Mouse (Mus musculus): ENCODE data around the gene Mpzl3. TPM values are rescaled to one million over a fixed set of nuclear protein-coding genes. Genes with fewer than 3 reads are reported as not detected.
"Not testable (repeated sequence)": the region's sequence is repeated elsewhere in the genome, so short reads cannot be mapped to it uniquely, and the experiment has no call there.

Gene Mpzl3
- polyA plus RNA-seq, 1 experiment from 2014 or later: 3.5 TPM

DNA sequence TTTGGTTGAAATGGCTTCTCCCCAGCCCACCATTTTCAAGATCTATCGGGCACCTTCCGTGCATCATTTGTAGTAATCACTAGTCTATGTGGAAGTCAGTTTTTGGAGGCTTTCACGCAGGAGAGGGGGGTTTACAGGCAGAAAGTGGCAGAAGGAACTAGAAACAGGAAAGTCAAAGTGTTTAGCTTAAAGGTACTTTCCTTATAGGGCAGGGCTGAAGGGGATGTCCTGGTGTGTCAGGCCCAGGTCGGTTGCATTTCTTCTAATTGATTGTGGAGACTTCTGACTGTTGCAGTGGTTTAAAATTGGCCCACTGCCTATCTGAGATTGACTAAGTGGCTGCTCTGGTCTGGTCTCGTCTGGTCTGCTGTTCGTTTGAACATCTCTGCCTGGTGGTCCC lies 24.6 kb upstream of the Mpzl3 start:
- no peak for DNase-seq (ENCODE audit: low spot score)
- Histone ChIP-seq H3K9me3 (replicated peaks; ENCODE audit: low read length) (no peaks in the 10 kb centered on the region), H3K4me2 (ENCODE audit: low read length) (no peak overlapping the region), H3K4me3 (replicated peaks; ENCODE audit: low read depth, low read length) (no peak overlapping the region), H3K27me3 (ENCODE audit: insufficient read depth, low read length) (no peaks in the 10 kb centered on the region), H3K9ac (ENCODE audit: low read depth, low read length) (no peak overlapping the region), H3K27ac (no peak overlapping the region), H3K4me1 (replicated peaks; ENCODE audit: insufficient read depth, low read length) (no peaks in the 10 kb centered on the region), H3K36me3 (ENCODE audit: insufficient read depth, low read length) (no peaks in the 10 kb centered on the region)
- TF ChIP-seq CTCF (IDR thresholded peaks at IDR 0.05; ENCODE audit: low read depth): no peak
- ATAC-seq (replicated peaks; ENCODE audit: low FRiP score, low read depth): no peak
- 60% methylated on average over 6 of the region's 6 CpGs for WGBS

- no peaks in the 10 kb centered on the region for H3K27me3 ChIP-seq (ENCODE audit: insufficient read depth, low read length)
- ATAC-seq (replicated peaks; ENCODE audit: low FRiP score, low read depth): no peak
- H3K4me2 ChIP-seq (ENCODE audit: low read length): no peak overlapping the region
- H3K9ac ChIP-seq (ENCODE audit: low read depth, low read length): no peak overlapping the region
- no peaks in the 10 kb centered on the region for H3K9me3 ChIP-seq (replicated peaks; ENCODE audit: low read length)
- H3K27ac ChIP-seq: no peak overlapping the region
- H3K36me3 ChIP-seq (ENCODE audit: insufficient read depth, low read length): no peaks in the 10 kb centered on the region
- no peak for DNase-seq (ENCODE audit: low spot score)
- no peak overlapping the region for H3K4me3 ChIP-seq (replicated peaks; ENCODE audit: low read depth, low read length)
- 70% methylated on average over 2 of the region's 2 CpGs for whole genome bisulfite sequencing
- no peak for TF ChIP-seq CTCF (IDR thresholded peaks at IDR 0.05; ENCODE audit: low read depth)
- no peaks in the 10 kb centered on the region for H3K4me1 ChIP-seq (replicated peaks; ENCODE audit: insufficient read depth, low read length)
Observed at GRCm38 (mm10) chr9:45032261-45032660, 22.7 kb upstream of the Mpzl3 start.

DNA sequence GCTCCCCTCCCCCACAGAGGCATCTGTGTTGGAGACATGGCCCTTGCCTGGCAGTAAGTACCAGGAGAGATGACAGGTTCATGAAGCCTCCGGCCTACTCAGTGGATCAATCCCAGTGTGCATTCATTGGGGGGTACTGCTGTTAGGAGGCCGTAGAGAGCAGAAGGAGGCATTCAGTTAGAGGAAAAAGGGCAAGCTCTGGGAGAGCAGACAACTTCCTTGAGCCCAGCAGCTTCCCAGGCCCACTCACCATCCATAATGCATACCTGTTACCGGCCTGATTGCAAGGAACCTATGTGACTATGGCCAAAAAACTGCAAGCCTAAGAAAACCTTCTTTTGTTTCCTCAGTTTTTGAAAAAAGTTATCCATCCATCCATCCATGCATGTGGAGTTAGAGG lies 20.5 kb upstream of the Mpzl3 start:
- H3K4me2 ChIP-seq (ENCODE audit: low read length): no peak overlapping the region
- H3K27me3 ChIP-seq (ENCODE audit: insufficient read depth, low read length): no peaks in the 10 kb centered on the region
- no peak overlapping the region for H3K9ac ChIP-seq (ENCODE audit: low read depth, low read length)
- H3K4me1 ChIP-seq (replicated peaks; ENCODE audit: insufficient read depth, low read length): no peaks in the 10 kb centered on the region
- WGBS: 90% methylated on average over 3 of the region's 3 CpGs
- H3K36me3 ChIP-seq (ENCODE audit: insufficient read depth, low read length): no peaks in the 10 kb centered on the region
- H3K9me3 ChIP-seq (replicated peaks; ENCODE audit: low read length): no peaks in the 10 kb centered on the region
- no peak for TF ChIP-seq CTCF (IDR thresholded peaks at IDR 0.05; ENCODE audit: low read depth)
- no peak for ATAC-seq (replicated peaks; ENCODE audit: low FRiP score, low read depth)
- DNase-seq (ENCODE audit: low spot score): no peak
- no peak overlapping the region for H3K27ac ChIP-seq
- H3K4me3 ChIP-seq (replicated peaks; ENCODE audit: low read depth, low read length): no peak overlapping the region

GRCm38 (mm10) chr9:45037803-45038202 lies 17.2 kb upstream of the Mpzl3 start:
- ATAC-seq (replicated peaks; ENCODE audit: low FRiP score, low read depth); H3K9me3 ChIP-seq (replicated peaks; ENCODE audit: low read length); H3K4me2 ChIP-seq (ENCODE audit: low read length); H3K4me3 ChIP-seq (replicated peaks; ENCODE audit: low read depth, low read length); H3K36me3 ChIP-seq (ENCODE audit: insufficient read depth, low read length); H3K4me1 ChIP-seq (replicated peaks; ENCODE audit: insufficient read depth, low read length); H3K27me3 ChIP-seq (ENCODE audit: insufficient read depth, low read length); DNase-seq (ENCODE audit: low spot score); H3K9ac ChIP-seq (ENCODE audit: low read depth, low read length); H3K27ac ChIP-seq: not testable (repeated sequence)
- WGBS: 86% methylated on average over 1 of the region's 1 CpGs

DNA sequence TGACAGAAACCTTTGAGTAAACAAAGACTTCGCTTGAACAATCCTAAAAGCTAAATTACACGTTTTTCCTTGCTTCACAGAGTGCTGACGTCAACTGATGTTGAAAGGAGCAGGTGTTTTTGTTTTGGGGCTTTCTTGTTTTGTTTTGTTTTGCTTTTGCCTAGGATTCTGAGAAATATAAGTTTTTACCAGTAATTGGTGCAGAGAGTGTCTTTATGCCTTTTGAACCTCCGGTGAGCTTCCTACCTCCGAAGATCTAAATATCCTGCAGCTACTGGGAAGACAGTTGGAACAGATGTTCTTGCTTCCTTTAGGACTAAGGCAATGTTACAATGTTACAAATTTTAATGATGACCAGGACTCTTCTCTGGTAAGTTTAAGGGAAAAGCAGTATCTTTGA lies 15.5 kb upstream of the Mpzl3 start, which contains the start of gene Mpzl2:
Mpzl2 (plus strand) TSS at position 301 of the 400 bp plus-strand sequence.
- 62% methylated on average over 5 of the region's 5 CpGs for WGBS
- ATAC-seq (replicated peaks; ENCODE audit: low FRiP score, low read depth): no peak
- no peaks in the 10 kb centered on the region for H3K27me3 ChIP-seq (ENCODE audit: insufficient read depth, low read length)
- no peak for TF ChIP-seq CTCF (IDR thresholded peaks at IDR 0.05; ENCODE audit: low read depth)
- H3K9ac ChIP-seq (ENCODE audit: low read depth, low read length): 0 out of 2 replicates have a peak within 1 kb of the TSS, but pooled peaks have one; percentile 23
- H3K4me1 ChIP-seq (replicated peaks; ENCODE audit: insufficient read depth, low read length): 0 out of 2 replicates have a peak, but pooled peaks cover 7% of the 10 kb centered on the region
- H3K36me3 ChIP-seq (ENCODE audit: insufficient read depth, low read length): no peaks in the 10 kb centered on the region
- H3K4me2 ChIP-seq (ENCODE audit: low read length): peak within 1 kb of the TSS; percentile 40
- H3K4me3 ChIP-seq (replicated peaks; ENCODE audit: low read depth, low read length): 0 out of 2 replicates have a peak within 1 kb of the TSS, but pooled peaks have one; percentile 1
- peak within 1 kb of the TSS; percentile 51 for H3K27ac ChIP-seq
- DNase-seq (ENCODE audit: low spot score): no peak
- H3K9me3 ChIP-seq (replicated peaks; ENCODE audit: low read length): no peaks in the 10 kb centered on the region

DNA sequence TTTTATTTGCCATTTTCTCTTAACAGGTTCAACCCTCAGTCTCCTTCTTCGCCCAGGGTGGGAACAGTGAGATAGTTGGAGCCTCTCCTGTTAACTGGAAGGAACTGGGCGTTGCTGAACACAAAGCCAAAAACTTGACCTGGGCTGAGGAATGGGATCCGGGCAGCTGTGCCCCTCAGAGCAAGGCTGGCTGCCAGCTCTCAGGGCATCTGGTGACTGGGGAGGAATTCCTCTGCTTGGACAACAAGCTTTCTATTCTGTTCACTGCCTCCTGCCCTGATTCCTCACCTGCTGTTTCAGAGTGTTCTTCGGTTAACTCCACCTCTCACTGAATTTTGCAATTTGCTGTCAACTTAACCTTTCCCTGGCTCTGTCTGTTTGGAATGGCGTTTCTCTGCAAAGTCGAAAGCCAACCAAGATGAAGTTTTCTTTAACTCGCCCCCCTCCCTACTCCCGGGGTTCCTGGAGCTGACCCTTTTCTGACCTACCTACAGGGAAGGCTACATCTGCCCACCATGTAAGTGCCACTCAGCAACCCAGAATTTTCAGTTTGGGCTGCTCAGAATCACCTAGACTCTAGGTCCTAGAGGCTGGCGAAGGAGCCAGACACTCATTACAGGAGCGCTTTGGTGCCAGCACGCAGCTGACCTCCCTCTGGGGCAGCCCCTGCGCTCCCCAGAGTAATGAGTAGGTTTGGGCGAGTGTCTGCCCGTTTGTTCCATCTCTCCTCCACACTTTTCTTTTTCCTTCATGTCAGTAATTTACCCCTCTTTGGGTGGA lies 14.7 kb upstream of the Mpzl3 start:
- H3K9me3 ChIP-seq (replicated peaks; ENCODE audit: low read length): no peaks in the 10 kb centered on the region
- H3K36me3 ChIP-seq (ENCODE audit: insufficient read depth, low read length): no peaks in the 10 kb centered on the region
- WGBS: 12% methylated on average over 14 of the region's 14 CpGs
- H3K4me1 ChIP-seq (replicated peaks; ENCODE audit: insufficient read depth, low read length): 0 out of 2 replicates have a peak, but pooled peaks cover 7% of the 10 kb centered on the region
- no peak for ATAC-seq (replicated peaks; ENCODE audit: low FRiP score, low read depth)
- no peaks in the 10 kb centered on the region for H3K27me3 ChIP-seq (ENCODE audit: insufficient read depth, low read length)
- 0 out of 2 replicates have a peak overlapping the region, but pooled peaks have one; percentile 1 for H3K4me3 ChIP-seq (replicated peaks; ENCODE audit: low read depth, low read length)
- DNase-seq (ENCODE audit: low spot score): no peak
- H3K4me2 ChIP-seq (ENCODE audit: low read length): peak overlapping the region; percentile 40
- H3K9ac ChIP-seq (ENCODE audit: low read depth, low read length): 0 out of 2 replicates have a peak overlapping the region, but pooled peaks have one; percentile 23
- TF ChIP-seq CTCF (IDR thresholded peaks at IDR 0.05; ENCODE audit: low read depth): no peak
- peak overlapping the region; percentile 51 for H3K27ac ChIP-seq
